Mouse (Mus musculus): Measurements from ENCODE around the gene Wdr17. TPM values are rescaled to one million over a fixed set of nuclear protein-coding genes. Genes with fewer than 3 reads are reported as not detected.

Wdr17 gene
- total RNA-seq, 2 experiments from 2014 or later: not detected

DNA sequence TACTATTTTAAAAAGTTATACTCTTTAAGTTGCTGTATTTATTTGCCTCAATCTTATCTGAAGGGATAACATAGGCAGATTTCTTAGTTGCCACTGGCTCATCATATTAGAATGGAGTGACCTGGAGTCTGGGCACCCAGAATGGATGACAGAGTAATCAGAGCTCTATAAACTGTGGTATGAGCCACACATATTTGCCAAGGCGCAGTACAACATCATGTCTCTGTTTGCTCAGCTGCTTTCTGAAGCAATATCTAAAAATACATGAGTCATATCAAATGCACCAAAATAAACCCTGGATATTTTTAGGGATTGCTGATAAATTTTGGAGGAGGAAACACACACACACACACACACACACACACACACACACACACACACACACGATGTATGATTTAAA lies 277.6 kb downstream of the Wdr17 start:
- no peak for ATAC-seq (replicated peaks; ENCODE audit: poor library complexity, severe bottlenecking)

DNA sequence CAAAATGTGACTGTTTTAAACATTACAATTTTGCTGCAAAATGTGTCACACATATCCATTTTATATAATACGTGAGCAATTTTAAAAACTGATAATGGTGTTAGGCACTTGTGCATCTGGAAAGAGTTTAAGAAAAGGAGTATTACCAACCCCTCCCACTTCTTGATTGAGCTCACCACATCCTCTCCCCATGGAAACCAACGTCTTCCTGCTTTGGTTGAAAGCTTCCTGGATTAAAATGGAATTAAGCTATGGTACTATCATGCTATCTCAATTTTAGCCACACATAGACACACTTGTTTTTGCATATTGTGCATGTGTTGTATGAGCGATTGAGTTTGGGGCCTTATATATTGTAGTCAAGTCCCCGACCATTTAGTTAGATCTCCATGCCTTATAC lies 283.5 kb downstream of the Wdr17 start:
- peak; percentile 42 for ATAC-seq (replicated peaks; ENCODE audit: poor library complexity, severe bottlenecking)

DNA sequence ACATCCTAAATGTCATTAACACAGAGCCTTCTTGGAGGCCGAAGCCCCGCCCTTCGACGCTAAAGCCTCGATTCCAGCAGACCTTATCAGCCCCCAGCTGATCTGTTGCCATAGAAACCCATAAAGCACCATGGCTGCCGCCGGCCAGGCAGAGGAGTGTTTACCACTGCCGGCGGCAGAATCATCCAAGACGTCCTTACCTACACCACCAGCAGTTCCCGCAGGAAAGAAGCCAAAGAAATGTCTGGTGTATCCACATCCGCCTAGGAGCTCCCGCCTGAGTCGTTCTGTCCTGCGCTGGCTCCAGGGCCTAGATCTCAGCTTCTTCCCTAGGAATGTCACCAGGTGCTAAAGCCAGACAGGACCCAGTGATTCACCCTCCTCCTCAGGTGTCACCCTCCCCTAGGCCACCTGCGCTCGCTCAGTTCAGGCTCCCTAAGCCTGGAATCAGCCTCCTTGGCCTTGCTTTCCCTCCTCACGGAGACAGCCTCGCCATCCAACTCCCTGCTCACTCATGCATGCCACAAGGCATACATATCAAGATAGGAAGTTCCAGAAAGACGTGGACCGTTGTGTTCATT lies 286.2 kb downstream of the Wdr17 start, which contains the start of gene Spata4:
TSS of gene Spata4 (plus strand) at position 111 of the 581 bp plus-strand sequence.
- peak; percentile 5; the same call in 1 of the 2 replicates for ATAC-seq (replicated peaks; ENCODE audit: poor library complexity, severe bottlenecking)

DNA sequence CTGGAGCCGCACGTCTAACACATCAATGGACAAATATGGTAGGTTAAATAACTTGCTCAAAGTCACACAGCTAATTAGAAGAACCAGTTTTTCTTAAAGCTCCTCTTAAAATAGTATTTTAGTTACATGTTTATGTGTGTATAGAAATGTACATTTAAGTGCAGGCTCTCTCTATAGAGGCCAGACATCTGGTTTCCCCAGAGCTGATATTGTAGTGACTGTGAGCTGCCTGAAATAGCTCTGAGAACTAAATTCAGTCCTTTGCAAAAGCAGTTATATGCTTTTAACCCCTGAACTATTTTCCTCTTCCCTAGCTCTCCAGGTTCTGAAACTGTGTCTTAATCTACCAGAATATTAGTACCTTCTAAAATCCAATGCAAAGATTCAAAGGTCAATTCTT lies 289.6 kb downstream of the Wdr17 start:
- no peak for ATAC-seq (replicated peaks; ENCODE audit: poor library complexity, severe bottlenecking)

DNA sequence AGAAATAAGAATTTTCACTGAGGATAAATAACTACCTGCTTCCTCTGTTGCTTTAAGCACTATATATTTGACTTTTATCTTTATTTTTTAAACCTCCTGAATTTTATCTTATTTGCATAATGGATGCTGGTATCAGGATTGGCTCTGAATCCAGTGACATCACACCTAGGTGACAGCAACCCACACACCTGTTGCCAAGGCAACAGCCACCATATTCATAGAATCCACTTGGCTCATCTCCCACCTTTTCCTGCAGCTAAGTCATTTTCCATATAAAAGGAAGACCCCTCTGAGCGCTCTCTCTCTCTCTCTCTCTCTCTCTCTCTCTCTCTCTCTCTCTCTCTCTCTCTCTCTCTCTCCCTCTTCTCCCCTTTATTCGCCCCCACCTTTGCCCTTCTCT lies 290.0 kb downstream of the Wdr17 start:
- no peak for ATAC-seq (replicated peaks; ENCODE audit: poor library complexity, severe bottlenecking)

DNA sequence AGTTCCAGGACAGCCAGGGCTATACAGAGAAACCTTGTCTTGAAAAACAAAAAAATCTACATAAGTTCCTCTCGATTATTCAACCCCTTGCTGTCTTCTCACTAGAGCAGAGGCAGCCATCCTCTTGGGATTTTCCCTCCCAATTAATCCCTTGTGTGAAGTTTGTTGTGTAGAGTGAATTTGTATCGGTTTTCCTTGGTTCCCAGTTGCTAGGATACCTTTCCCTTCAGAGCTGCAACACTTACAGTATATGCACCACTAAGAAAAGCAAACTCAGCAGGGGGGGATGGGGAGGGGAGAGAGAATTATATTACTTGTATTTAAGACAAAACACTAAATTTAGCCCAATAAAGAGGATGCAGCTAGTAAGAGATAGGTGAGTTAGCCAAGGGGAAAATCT lies 290.9 kb downstream of the Wdr17 start:
- ATAC-seq (replicated peaks; ENCODE audit: poor library complexity, severe bottlenecking): no peak

DNA sequence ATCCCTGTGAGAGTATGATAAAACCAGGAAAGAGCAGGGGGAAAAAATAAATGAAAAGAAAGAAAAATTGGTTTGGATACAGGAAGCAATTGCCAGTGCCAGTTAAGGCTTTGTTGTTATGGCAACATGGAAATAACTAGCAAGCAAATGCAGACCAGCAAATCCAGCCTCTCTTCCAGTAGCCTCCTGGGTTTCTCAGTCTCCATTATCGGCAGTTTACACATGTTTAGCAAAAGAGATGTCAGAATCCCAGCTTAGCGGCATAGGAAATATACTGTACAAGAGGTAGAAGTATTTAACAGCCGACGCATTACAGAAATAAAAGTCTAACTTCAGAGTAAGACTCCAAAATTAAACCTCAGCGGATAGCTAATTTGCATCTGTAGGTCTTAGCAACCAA lies 292.4 kb downstream of the Wdr17 start:
- ATAC-seq (replicated peaks; ENCODE audit: poor library complexity, severe bottlenecking): no peak

DNA sequence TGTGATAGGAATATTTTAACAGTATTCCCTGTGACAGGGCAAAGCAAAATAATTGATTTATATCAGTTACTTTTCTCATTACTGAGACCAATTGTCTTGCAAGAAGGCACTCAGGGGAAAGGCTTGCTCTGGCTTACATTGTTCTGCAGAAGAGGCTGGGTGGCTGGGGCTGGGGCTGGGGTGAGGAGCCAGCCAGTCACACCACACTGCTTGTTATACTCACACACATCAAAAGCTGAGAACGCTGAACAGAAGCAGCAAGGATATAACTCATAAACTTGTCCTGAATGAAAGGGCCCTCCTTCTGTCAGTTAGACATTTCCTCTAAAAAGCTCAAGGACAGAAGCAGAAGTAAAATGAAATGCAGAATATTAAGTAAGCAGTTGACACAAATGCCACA lies 304.1 kb downstream of the Wdr17 start:
- no peak for ATAC-seq (replicated peaks; ENCODE audit: poor library complexity, severe bottlenecking)

DNA sequence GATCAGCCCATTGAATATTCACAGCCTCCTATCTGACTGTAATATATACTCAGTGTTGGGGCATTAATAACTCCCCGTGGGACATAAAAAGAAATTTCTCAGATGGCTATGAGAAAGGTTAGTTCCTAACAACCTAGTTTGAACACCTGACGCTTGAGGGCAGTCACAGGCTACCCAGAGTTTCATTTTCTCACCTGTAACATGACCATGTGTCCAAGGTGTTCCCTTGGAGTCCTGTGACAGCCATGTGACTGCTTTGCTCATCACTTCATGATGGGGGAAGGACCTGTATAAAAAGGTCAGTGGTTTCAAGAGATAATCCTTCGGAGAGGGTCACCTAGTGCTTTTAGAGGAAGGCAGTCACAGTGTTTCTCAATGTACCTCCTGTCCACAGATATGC lies 305.5 kb downstream of the Wdr17 start:
- ATAC-seq (replicated peaks; ENCODE audit: poor library complexity, severe bottlenecking): no peak

Other genes starting within 250 kb of the Wdr17 start
- gene Gpm6a, start 67.7 kb upstream of the Wdr17 start, total RNA-seq (2014; fragmentation: Nextera tagmentation): not detected in 2 replicates
- not detected in 2 replicates for gene Gpm6a, start 67.7 kb upstream of the Wdr17 start, total RNA-seq (2017)